Mouse (Mus musculus): ENCODE data around the gene Zfp280b.
"Not testable (repeated sequence)": the region's sequence is repeated elsewhere in the genome, so short reads cannot be mapped to it uniquely, and the experiment has no call there.

The Zfp280b gene

GRCm38 (mm10) chr10:76031511-76032401 lies 694 bp upstream of the Zfp280b start:
- DNase-seq: no peak

DNA sequence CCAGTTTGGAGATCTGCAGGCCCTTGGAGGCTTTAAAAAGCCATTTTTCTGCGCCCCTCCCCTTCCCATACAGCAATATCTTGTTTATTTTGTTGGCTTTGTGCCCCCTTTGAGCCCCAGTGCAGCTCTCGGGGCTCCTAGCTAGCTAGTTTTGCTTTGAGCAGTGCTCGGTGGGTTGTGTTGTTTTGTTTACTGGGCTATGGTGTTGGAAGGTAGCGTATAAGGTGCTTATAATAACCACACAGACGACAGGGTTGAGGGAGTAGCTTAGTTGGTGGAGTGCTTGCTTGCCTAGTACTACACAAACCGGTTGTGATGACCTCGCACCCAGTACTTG lies 637 bp downstream of the Zfp280b start:
- DNase-seq: no peak

DNA sequence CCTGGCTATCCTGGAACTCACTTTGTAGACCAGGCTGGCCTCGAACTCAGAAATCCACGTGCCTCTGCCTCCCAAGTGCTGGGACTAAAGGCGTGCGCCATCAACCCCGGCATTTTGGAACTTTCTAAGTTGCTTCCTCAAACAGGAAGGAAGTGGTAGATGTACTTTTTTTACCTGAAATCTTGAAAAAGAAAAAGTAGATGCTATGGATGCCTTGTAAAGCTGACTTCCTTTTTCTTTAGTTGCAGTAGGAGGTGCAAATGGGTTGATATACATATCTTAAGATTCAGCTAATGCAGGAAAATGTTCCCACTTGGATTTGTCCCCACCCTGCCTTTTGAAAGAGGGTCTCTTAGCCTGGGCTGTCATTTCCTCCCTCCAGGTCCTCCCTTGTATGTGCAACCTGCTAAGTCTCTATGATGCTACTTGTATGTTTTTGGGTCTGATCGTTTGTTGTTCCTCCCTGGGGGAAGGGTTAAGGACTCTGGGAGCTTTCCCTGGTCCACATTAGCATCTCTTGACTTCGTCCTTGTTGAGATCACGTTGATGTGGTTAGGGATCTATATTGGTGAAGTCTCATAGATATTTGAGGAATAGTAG lies 1.7 kb downstream of the Zfp280b start:
- no peak for DNase-seq

DNA sequence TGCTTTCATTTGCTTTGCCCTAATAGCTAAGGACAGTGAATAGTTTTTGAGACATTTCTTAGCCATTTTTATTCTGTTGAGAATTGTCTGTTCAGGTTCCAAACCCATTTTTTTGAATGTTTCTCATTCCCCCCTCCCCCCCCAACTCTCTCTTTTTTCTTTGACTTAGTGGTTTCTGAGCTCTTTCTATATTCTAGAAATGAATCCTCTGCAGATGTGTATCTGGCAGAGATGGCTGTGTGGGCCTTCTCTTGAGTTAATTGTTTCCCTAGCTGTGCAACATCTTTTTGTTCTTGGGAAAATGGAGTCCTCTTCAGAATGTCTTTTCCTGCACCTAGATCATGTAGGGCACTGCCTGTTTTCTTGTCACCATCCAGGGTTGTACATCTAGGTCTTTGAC lies 2.8 kb downstream of the Zfp280b start:
- no peak for DNase-seq

- no peak for DNase-seq
Measured at GRCm38 (mm10) chr10:76036962-76037361, 4.5 kb downstream of the Zfp280b start.

DNA sequence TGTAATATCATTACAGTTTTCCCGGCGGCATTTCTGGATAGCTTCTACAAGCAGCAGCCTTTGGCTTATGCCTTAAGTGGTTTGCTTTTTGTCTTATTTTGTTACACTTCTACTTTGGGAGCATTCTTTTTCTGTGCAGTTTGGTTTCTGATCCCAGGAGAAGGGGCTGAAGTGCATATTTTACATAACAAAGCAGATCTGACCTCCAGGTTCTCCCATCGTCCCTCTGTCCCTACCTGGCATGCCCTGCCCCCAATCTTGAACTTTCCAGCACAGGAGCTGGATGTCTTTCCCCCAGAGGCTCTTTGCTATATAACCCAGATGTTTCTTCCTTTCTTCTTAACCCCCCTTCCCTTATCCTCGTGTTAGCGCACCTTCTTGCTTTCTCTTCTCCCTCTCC lies 12.9 kb downstream of the Zfp280b start:
- DNase-seq: no peak

DNA sequence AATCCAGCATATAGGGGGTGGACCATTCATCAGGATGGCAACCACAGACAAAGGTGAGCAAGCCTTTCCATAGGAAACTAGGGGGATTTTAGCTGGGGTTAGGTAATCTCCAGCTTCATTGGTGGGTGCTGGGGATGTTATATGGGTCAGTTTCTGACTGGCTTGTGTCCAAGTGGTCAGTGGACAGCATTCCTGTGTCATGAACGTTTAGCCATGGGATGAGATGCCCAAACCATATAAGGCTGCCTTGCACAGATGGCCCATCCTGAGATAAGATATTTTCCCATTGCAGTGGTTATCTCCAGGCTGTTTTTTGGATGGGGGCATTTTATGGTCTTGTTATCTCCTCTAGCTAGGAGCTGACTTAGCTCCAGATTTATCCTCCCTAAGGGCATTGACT lies 14.3 kb downstream of the Zfp280b start:
- DNase-seq: peak; percentile 30

GRCm38 (mm10) chr10:76047182-76047869 lies 14.9 kb downstream of the Zfp280b start:
- DNase-seq: no peak

- DNase-seq: no peak
Measured at GRCm38 (mm10) chr10:76048967-76049366, 16.5 kb downstream of the Zfp280b start.

DNA sequence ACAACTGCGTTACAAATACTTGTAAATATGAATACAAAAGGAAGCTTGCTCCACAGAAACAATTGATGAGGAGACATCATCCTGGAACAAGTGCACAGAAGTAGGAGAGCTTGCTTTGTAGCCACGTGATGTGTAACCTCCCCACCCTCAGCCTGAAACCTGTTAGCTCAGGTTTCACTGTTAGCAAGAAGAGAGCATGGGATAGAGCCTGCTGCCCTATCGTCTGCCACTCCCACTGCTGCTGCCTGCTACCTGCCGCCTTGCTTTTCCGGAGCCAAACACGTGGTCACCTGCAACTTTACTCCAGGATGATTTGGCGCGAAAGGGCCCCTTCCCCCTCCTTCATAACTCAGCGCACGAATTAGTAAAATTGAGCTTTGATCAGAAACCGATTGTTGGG lies 19.4 kb downstream of the Zfp280b start:
- no peak for DNase-seq

- DNase-seq: no peak
Measured at GRCm38 (mm10) chr10:76062439-76062838, 30.0 kb downstream of the Zfp280b start.

DNA sequence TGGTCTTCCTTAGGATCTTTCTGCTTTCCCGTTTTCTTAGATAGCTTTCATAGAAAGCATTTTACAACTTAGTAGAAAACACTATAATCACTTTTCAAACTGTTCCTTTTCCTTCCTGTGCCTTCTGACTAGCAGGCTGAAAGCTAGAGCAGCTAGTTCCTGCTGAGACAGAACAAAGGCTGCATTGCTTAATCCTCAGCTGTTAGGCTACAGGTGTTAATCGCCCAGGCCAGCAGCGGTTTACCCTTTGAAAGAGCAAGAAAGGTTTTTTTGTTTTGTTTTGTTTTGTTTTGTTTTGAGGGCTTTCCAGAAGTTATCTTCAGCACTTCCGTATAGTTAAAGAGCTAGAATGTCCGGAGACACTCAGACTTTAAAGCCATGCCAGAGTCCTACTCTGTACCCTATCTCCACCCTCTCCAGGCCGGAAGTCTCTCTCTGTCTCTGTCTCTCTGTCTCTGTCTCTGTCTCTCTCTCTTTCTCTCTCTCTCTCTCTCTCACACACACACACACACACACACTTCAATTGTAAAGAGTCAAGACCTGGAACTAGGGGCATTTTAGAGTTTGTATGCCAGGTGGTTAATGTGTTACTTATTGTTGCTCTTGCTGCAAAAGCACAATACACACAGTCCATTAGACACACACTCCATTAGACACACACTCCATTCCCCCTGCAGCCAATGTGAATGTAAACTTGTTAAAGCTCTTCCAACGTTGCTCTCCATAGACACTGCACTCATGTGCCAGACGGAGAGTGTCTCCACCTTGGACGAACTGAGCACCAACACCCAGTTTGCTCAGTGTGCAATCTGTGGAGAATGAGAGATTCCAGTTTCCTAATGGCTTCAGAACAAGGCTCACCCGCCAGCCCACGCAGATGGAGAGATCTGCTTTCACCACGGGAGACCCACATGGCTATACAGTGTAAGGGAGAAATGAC lies 35.5 kb downstream of the Zfp280b start:
- peak; percentile 49 for DNase-seq

DNA sequence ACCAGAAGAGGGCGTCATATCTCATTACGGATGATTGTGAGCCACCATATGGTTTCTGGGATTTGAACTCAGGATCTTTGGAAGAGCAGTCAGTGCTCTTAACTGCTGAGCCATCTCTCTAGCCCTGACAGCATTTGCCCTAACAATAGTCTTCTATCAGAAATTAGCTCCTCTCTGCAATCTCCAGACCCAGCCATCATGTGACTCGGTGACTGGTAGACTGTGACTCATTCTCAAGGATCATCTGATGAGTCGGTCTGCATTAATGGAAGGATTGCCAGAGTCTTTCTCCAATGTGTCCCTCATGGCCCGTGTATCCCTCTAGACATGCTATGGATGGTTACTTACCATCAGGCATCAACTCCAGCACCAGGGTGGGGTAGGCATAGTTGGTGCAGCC lies 39.6 kb downstream of the Zfp280b start:
- DNase-seq: not testable (repeated sequence)

DNA sequence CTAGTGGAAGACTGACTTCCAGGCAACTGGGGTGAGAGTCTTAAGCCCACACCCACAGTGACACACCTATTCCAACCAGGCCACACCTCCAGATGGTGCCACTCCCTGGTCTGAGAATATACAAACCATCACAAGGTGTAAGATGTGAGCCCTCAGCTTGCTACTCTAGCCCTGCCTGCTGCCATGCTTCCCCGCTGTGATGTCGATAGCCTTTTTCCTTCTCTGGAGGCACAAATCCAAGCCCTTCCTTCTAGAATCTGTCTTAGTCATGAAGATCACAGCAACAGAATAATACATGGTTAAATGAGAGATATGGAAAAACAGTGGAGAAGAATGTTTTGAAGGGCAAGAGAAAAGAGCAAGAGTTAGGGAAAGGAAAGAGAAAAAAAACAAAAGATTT lies 44.6 kb downstream of the Zfp280b start:
- not testable (repeated sequence) for DNase-seq

All from retina, postnatal 1 day (tissue).